Mouse (Mus musculus): ENCODE measurements at regions not wholly inside any gene's neighbourhood (a gene's known extent, or its start where the extent isn't known, plus 50 kb on each side); places are given as distances from the start of the nearest gene placed in this dataset.
A peak's percentile ranks its signal among the peaks of the same experiment; 100 is the strongest.

DNA sequence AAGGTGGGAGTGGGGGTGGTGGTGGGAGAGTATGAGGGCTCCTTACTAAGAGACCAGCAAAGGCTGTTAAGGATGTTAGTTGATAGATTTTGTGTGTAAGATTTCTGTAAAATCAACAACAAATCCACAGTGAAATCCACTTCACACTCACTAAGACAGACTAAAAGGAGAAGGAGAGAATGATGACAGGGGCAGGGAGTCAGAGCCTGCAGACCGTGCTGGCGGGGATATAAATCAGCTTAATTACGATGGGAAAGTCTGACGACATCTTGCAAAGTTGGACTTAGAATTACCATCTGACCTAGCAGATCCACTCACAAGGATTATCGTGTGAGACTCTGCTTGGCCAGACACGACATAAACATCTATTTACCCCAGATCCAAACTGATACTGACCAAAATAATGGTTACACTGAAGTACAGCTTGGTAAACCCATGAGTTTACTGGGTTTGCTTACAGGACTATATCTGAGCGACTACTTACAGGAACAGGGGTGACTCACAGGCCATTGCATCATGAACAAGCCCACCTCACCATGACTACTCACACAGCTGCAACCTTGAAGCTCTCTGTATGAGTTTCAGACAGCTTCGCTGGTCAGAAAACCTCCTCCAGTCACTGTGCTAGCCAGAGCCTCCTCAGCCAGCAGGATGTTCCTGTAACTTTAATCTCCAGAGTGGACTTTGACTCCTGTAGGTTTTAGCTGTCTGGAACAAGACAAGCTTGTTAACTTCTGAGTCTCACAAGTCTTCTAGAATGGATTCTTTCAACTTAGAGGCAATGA lies 50.5 kb upstream of the Ednra start:
- DNase-seq: peak; percentile 64 to 73

- no peak for DNase-seq
Measured at GRCm38 (mm10) chr8:77775526-77775925, 51.3 kb upstream of the Ednra start.

GRCm38 (mm10) chr8:77777597-77777996 lies 53.3 kb upstream of the Ednra start:
- DNase-seq: no peak

GRCm38 (mm10) chr8:77785676-77786255 lies 61.5 kb upstream of the Ednra start:
- no peak for DNase-seq

DNA sequence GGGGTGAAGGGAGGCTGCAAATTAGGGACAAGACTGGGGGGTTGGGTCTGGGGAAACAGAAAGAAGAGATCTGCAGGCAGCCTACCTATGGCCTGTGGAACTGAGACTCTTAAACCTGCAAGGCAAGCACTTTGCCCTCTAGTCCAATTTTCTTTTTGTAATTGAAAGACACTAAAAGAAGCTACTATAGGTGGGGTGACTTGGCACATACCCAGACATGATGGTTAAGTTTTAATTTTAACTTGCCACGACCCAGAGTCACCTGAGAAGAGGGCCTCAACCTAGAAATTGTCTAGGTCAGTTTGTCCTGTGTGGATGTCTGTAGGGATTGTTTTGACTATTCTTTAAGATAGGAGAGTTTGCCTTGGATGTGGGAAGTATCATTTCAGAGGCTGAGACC lies 70.6 kb upstream of the Ednra start:
- no peak for DNase-seq

GRCm38 (mm10) chr8:77803147-77803903 lies 79.1 kb upstream of the Ednra start:
- DNase-seq: peak in 1 of 2 experiments; percentile 8

GRCm38 (mm10) chr8:77804536-77804935 lies 80.3 kb upstream of the Ednra start:
- no peak for DNase-seq

GRCm38 (mm10) chr8:77804956-77805355 lies 80.7 kb upstream of the Ednra start:
- DNase-seq: no peak

- peak in 1 of 2 experiments; percentile 12 for DNase-seq
Measured at GRCm38 (mm10) chr8:77805657-77806056, 81.4 kb upstream of the Ednra start.

DNA sequence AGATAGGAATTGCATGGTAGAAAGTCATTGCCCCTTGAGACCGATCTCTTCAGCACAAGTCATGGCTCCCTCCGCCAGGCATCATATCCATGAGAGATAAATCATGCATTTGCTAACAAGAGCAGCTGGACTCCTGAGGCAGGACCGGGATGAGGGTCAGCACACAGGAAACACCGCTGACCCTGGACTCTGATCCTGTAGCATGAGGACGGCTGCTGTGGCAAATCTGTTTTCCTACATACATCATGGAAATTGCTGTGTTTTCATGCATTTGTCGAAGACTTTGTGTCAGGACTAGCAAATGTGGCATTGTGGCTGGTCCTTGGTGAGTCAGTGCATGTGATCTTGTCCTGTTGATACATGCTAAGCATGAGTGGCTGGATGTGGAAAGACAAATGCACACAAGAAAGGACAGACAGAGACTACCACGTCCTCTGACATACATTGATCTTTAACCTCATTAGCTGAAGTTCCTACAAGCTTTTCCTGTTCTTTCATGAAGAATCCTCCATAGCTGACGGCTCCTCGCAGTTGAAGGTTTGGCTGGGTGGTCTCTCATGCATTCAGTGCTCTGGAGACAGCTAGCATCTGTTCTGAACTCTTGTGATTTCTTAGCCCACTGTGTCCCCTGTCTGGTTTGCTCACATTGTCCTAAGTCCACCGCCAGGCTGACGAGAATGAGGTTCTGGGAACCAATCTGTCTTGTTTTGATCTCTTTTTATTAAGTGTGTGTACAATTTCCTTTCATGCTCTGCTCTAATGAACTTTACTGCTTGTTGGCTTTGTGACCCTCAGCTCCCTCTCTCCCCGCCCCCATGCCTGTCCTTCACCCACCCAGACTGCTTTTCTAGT lies 90.8 kb upstream of the Ednra start:
- DNase-seq: no peak

DNA sequence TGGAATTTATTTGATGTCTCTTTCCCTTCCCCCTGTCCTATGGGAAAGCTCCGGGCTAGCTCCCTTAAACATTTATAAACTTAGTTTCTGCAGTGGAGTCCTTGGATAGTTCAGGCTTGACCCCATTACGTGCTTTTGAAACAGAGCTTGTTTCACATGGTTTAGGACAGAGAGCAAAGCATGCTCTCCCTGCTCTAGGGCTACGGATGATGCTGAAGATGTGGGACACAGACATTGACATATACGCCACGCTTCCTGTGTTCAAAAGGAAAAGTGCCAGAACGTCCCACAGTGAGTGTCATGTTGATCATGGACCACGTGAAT lies 91.3 kb upstream of the Ednra start:
- DNase-seq: no peak

- no peak for DNase-seq
Measured at GRCm38 (mm10) chr8:77816217-77816616, 92.0 kb upstream of the Ednra start.

DNA sequence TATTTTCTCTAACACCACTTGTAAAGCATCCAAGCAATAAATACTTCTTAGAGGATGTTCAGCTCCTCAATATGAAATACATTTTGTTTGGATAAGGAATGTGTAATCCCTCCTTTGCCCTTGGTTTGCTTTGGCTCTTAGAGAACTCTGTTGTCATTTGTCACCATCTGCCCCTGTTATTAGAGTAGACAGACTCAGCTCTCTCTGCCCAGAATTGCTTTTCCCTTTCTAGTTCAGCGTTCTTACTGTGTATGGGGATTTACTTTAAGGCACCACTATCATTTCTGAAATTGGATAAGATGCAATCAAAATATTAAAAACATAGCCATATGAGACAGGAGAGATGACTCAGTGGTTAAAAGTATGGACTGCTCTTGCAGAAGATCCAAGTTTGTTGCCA lies 101.5 kb upstream of the Ednra start:
- no peak for DNase-seq

DNA sequence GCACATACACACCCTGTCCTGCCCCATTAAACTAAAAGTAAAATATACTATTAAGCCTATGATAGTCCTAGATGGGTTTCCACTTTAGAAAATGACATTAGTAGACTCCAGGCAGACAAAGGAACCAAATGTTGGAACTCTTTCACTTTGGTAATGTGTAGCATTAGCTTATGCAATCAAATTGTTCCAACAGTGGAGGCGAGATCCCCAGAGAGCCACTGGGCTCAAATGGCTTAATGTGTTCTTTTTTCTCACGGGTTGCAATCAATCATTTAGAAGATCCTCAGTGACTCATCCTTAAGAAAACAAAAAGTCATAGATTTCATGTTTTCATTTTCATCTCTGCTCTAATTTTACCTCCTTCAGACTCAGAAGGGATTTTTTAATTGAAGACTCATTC lies 102.0 kb upstream of the Ednra start:
- DNase-seq: peak in 1 of 2 experiments; percentile 10

- no peak for DNase-seq
Measured at GRCm38 (mm10) chr8:77828079-77828478, 103.8 kb upstream of the Ednra start.

DNA sequence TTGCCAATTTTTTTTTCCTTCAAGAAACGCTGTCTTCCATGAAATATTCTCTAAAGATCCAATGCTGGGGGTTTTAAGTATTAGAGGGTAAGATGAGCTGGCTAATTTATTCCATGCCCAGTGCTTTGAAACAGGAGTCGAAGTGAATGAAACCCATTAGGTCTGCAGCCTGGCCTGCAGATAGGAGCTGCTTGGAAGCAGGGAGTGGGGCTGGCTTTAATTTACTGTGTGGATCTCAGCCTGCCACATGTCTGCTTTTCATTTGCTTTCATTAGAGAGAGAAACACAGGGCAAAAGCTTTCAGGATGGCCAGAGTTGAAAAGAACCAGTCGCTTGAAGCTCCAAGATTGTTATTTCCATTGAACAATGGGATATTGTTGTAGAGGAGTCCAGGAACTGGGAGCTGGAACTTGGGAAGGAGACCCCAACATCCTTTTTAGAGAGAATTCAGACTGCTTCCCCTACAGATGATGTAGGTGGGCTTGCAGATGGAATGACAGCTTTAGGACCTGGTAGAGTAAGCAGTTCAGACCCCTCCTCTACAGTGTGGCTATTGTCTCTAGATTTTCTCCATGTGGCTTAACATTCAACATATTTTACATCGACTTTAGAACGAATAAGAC lies 105.0 kb upstream of the Ednra start:
- DNase-seq: no peak

GRCm38 (mm10) chr8:77829764-77830163 lies 105.5 kb upstream of the Ednra start:
- no peak for DNase-seq

DNA sequence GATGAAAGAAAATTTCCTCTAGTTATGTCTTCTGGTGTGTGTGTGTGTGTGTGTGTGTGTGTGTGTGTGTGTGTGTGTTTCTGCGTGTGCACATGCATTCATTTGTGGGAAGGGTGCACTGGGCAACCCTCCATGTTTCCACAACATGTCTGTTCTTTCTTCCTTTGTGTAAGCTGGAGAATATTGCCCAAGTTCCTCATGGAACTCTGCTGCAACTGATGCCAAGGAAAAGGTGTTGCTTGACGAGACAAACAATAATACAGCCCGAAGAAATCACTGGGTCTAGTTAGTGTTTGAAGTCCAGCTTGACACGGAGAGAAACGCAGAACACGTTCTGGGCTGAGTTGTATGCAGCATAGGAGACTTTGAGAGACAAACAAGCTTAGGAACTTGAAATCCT lies 110.0 kb upstream of the Ednra start:
- DNase-seq: no peak

- no peak for DNase-seq
Measured at GRCm38 (mm10) chr8:77836902-77837489, 112.7 kb upstream of the Ednra start.

DNA sequence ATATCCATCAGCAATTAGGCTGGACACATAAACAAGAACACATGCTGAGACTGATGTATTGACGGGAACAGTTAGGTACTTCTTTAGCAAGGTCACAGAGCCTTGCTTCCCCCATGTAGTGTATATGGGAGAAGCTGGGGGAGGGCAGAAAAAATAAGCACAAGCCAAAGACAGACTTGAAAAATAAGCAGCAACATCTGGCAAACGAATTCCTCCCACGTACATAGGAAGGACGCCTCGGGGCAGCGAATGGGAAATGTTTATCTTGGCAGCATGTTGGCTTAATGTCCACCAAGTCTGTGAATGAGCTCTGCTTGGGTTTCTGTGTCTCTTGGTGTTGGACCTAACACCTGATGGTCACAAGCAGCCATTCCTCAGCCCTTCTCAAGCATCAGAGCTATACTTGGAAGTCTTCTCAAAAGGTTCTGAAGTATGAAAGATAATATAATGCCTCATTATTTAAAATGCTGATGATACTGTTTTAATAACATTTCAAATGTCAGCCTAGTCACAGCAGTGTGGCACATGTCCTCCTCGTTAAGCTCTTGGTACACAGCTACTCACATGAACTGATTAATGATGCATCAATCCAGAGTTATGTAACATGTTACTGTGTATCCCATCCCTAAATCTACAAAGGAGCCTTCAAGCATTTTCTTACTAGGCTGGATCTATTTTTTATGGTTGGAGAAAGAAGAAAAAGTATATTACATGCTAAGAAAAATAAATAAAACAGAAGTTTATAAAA lies 118.3 kb upstream of the Ednra start:
- no peak for DNase-seq

DNA sequence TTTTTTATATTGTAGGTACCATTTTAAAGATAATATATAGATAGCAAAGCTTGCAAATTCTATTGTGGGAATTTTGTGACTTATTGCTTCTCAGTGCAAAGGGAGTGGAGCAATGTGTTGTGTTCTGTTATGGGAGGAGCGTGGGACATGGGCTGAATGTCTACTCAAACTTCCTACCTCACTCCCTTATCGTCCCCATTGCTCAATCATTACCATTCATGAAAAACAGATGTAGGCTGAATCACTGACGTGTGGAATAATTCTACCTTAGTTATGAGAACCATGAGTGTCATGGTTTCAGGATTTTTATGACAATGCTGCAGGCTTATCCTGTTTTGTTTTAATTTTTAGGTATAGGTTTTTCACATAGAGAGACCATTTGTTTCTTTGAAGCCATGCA lies 119.0 kb upstream of the Ednra start:
- DNase-seq: no peak
